Mouse (Mus musculus) midbrain, embryonic 13.5 days (tissue): ENCODE results near the gene Scn4a. TPM values are rescaled to one million over a fixed set of nuclear protein-coding genes. Genes with fewer than 3 reads are reported as not detected.
A peak's percentile ranks its signal among the peaks of the same experiment; 100 is the strongest.

Experiments
- ATAC-seq: fragments of 200-750 bp; cut with Nextera tagmentation; 2 replicates; pipeline ENCODE4 v1.8.0; 2017; ENCODE audit warnings: mild to moderate bottlenecking, moderate TSS enrichment, moderate library complexity
- H3K27ac ChIP-seq: fragments of 300-500 bp; sonication (generic); 2 replicates; pipeline ENCODE4 v1.5.1; 2015; ENCODE audit warnings: inconsistent platforms, mild to moderate bottlenecking, moderate library complexity
- H3K27me3 ChIP-seq: fragments of 300-500 bp; sonication (generic); 2 replicates; pipeline ENCODE4 v1.6.1; 2015; ENCODE audit warnings: mild to moderate bottlenecking, inconsistent platforms
- H3K36me3 ChIP-seq: fragments of 300-500 bp; sonication (generic); 2 replicates; pipeline ENCODE4 v1.6.1; 2015; ENCODE audit warnings: mild to moderate bottlenecking, inconsistent platforms
- H3K4me1 ChIP-seq: fragments of 300-500 bp; sonication (generic); replicated peaks from 2 replicates; pipeline ENCODE4 v1.6.1; 2015; ENCODE audit warnings: inconsistent platforms
- H3K4me2 ChIP-seq: fragments of 300-500 bp; sonication (generic); replicated peaks from 2 replicates; pipeline ENCODE4 v1.6.1; 2015; ENCODE audit warnings: moderate library complexity, mild to moderate bottlenecking, inconsistent platforms
- H3K4me3 ChIP-seq: fragments of 300-500 bp; sonication (generic); replicated peaks from 2 replicates; pipeline ENCODE4 v1.5.1; 2015; ENCODE audit warnings: mild to moderate bottlenecking, inconsistent platforms
- H3K9ac ChIP-seq: fragments of 300-500 bp; sonication (generic); replicated peaks from 2 replicates; pipeline ENCODE4 v1.6.1; 2015; ENCODE audit warnings: mild to moderate bottlenecking, inconsistent platforms
- H3K9me3 ChIP-seq: fragments of 300-500 bp; sonication (generic); 2 replicates; pipeline ENCODE4 v1.6.1; 2016; ENCODE audit warnings: mild to moderate bottlenecking, inconsistent platforms
- WGBS: fragments of 180-500 bp; shearing (Covaris S2); methylation state at CpG from one replicate; pipeline ENCODE4 v1.1.7; 2015; 5-methylcytosine and 5-hydroxymethylcytosine counted together
- polyA plus RNA-seq: library from polyadenylated mRNA; unstranded; fragments of >200 nt; fragmentation: Nextera tagmentation; extraction: Ambion mirVana; gene quantifications from 2 replicates; pipeline ENCODE4 v1.2.1, GENCODE M21; 2015

The Scn4a gene
- polyA plus RNA-seq, 1 experiment from 2014 or later: 0.05 TPM

- ATAC-seq: no peak
- Histone ChIP-seq H3K9me3 (no peaks in the 10 kb centered on the region), H3K4me1 (no peaks in the 10 kb centered on the region), H3K36me3 (no peaks in the 10 kb centered on the region), H3K27ac (no peak overlapping the region), H3K27me3 (0 out of 2 replicates have a peak, but pooled peaks cover 7% of the 10 kb centered on the region), H3K4me2 (no peak overlapping the region), H3K9ac (no peak overlapping the region), H3K4me3 (no peak overlapping the region)
- WGBS: 87% methylated on average over 6 of the region's 6 CpGs
These were observed 70.6 kb downstream of the Scn4a start for GRCm38 (mm10) chr11:106282452-106282851.

GRCm38 (mm10) chr11:106276454-106276853 is 76.6 kb downstream of the Scn4a start, which contains the start of gene Tcam1:
Gene Tcam1 (plus strand): TSS chr11:106276672.
- H3K9me3 ChIP-seq: no peaks in the 10 kb centered on the region
- WGBS: 9% methylated on average over 25 of the region's 25 CpGs
- H3K27ac ChIP-seq: no peak within 1 kb of the TSS
- peak; percentile 57 for ATAC-seq
- no peak within 1 kb of the TSS for H3K9ac ChIP-seq
- H3K4me2 ChIP-seq: peak within 1 kb of the TSS; percentile 45
- 0 out of 2 replicates have a peak, but pooled peaks cover 8% of the 10 kb centered on the region for H3K27me3 ChIP-seq
- peaks cover 20% of the 10 kb centered on the region for H3K4me1 ChIP-seq
- H3K4me3 ChIP-seq: 0 out of 2 replicates have a peak within 1 kb of the TSS, but pooled peaks have one; percentile 12
- H3K36me3 ChIP-seq: no peaks in the 10 kb centered on the region

DNA sequence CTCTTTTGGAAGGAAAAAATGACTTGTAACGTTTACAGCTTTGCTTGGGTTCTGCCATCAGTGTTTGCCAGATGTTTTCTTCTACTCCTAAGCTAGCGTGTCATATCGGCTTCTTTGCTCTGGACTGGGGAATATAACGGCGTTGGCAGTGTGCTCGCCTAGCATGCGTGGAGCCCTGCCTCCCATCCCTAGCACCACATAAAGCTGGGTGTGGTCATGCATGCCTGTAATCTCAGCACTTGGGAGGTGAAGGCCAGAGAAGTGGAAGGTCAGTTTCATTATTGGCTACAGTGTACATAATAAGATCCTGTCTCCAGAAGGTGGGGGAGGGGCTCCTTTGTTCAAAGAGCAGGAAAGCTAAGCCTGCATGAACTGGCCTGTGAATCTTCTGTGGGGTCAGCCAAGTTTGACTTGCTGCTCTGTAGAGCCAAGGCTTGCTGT is 78.1 kb downstream of the Scn4a start:
- no peaks in the 10 kb centered on the region for H3K9me3 ChIP-seq
- H3K4me3 ChIP-seq: no peak overlapping the region
- WGBS: 86% methylated on average over 7 of the region's 7 CpGs
- peaks cover 32% of the 10 kb centered on the region for H3K4me1 ChIP-seq
- H3K27ac ChIP-seq: no peak overlapping the region
- no peaks in the 10 kb centered on the region for H3K36me3 ChIP-seq
- H3K9ac ChIP-seq: no peak overlapping the region
- 0 out of 2 replicates have a peak, but pooled peaks cover 8% of the 10 kb centered on the region for H3K27me3 ChIP-seq
- no peak for ATAC-seq
- H3K4me2 ChIP-seq: no peak overlapping the region

DNA sequence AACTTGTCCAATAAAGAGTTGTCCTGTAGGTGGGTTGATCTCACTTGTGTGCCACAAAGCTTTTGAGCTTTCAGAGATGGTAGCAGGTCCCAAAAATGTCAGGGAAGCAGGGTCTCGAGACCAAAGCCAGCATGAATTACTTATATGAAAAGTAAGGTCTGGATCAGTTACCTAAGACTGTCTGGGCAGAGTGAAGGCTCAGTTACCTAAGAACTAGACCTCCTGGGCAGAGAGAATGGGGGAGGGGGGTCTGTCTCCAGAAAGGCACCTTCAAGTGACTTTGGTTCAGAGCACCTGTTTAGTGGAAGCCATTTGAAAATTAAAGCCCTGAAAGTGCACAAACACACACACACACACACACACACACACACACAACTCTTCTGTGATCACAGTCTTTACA is 78.7 kb downstream of the Scn4a start:
- H3K27ac ChIP-seq: no peak overlapping the region
- no peak overlapping the region for H3K9ac ChIP-seq
- H3K4me3 ChIP-seq: no peak overlapping the region
- H3K27me3 ChIP-seq: 0 out of 2 replicates have a peak, but pooled peaks cover 8% of the 10 kb centered on the region
- no peaks in the 10 kb centered on the region for H3K9me3 ChIP-seq
- ATAC-seq: no peak
- H3K4me1 ChIP-seq: peaks cover 34% of the 10 kb centered on the region
- 84% methylated on average over 1 of the region's 1 CpGs for WGBS
- no peak overlapping the region for H3K4me2 ChIP-seq
- H3K36me3 ChIP-seq: no peaks in the 10 kb centered on the region

GRCm38 (mm10) chr11:106273811-106274210 is 79.3 kb downstream of the Scn4a start:
- Histone ChIP-seq H3K9me3 (no peaks in the 10 kb centered on the region), H3K9ac (no peak overlapping the region), H3K36me3 (no peaks in the 10 kb centered on the region), H3K27ac (0 out of 2 replicates have a peak overlapping the region, but pooled peaks have one; percentile 89), H3K4me1 (peaks cover 40% of the 10 kb centered on the region), H3K4me3 (no peak overlapping the region), H3K4me2 (peak overlapping the region; percentile 89), H3K27me3 (0 out of 2 replicates have a peak, but pooled peaks cover 8% of the 10 kb centered on the region)
- WGBS: 96% methylated on average over 6 of the region's 6 CpGs
- no peak for ATAC-seq

DNA sequence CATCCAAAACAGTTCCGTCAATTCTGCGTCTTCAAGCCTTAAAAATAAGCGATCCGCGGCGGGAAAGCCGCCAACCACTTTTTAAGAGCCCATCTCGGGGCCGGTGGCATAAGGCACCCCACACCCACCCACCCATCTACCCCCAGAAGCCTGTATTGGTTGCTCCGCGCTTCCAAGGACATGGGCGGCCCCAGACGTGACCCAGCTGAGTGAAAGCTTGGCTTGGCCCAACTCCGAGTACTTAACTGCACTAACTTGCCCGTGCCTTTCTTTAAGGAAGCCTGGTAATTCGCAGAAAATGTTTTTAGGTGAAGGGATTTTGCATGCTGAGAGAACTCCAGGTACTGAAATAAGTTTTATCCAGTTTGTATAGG is 79.8 kb downstream of the Scn4a start:
- H3K4me2 ChIP-seq: peak overlapping the region; percentile 89
- peak overlapping the region; percentile 89 for H3K27ac ChIP-seq
- peak overlapping the region; percentile 97 for H3K4me3 ChIP-seq
- WGBS: 20% methylated on average over 16 of the region's 16 CpGs
- 0 out of 2 replicates have a peak, but pooled peaks cover 8% of the 10 kb centered on the region for H3K27me3 ChIP-seq
- peak overlapping the region; percentile 49; the same call in 1 of the 2 replicates for H3K9ac ChIP-seq
- ATAC-seq: peak; percentile 32
- peaks cover 45% of the 10 kb centered on the region for H3K4me1 ChIP-seq
- H3K9me3 ChIP-seq: no peaks in the 10 kb centered on the region
- H3K36me3 ChIP-seq: no peaks in the 10 kb centered on the region

- 0 out of 2 replicates have a peak, but pooled peaks cover 4% of the 10 kb centered on the region for H3K27me3 ChIP-seq
- H3K27ac ChIP-seq: peak within 1 kb of the TSS; percentile 89
- H3K9me3 ChIP-seq: no peaks in the 10 kb centered on the region
- no peaks in the 10 kb centered on the region for H3K36me3 ChIP-seq
- under 1% methylated on average over 72 of the region's 72 CpGs for WGBS
- peak within 1 kb of the TSS; percentile 96 for H3K9ac ChIP-seq
- peak within 1 kb of the TSS; percentile 89 for H3K4me2 ChIP-seq
- H3K4me3 ChIP-seq: peak within 1 kb of the TSS; percentile 97
- H3K4me1 ChIP-seq: peaks cover 50% of the 10 kb centered on the region
- peak; percentile 93 for ATAC-seq
These were observed 80.3 kb downstream of the Scn4a start, which contains the start of gene Smarcd2 for GRCm38 (mm10) chr11:106272644-106273310. Gene Smarcd2 (minus strand): TSS chr11:106272972.

GRCm38 (mm10) chr11:106271794-106272643 is 81.1 kb downstream of the Scn4a start:
- H3K27ac ChIP-seq: peak overlapping the region; percentile 89
- 2% methylated on average over 41 of the region's 41 CpGs for WGBS
- peak overlapping the region; percentile 96 for H3K9ac ChIP-seq
- H3K9me3 ChIP-seq: no peaks in the 10 kb centered on the region
- peak overlapping the region; percentile 97 for H3K4me3 ChIP-seq
- H3K36me3 ChIP-seq: peaks cover 4% of the 10 kb centered on the region
- H3K4me1 ChIP-seq: peaks cover 56% of the 10 kb centered on the region
- H3K27me3 ChIP-seq: no peaks in the 10 kb centered on the region
- peak overlapping the region; percentile 89 for H3K4me2 ChIP-seq
- peak; percentile 31 for ATAC-seq

DNA sequence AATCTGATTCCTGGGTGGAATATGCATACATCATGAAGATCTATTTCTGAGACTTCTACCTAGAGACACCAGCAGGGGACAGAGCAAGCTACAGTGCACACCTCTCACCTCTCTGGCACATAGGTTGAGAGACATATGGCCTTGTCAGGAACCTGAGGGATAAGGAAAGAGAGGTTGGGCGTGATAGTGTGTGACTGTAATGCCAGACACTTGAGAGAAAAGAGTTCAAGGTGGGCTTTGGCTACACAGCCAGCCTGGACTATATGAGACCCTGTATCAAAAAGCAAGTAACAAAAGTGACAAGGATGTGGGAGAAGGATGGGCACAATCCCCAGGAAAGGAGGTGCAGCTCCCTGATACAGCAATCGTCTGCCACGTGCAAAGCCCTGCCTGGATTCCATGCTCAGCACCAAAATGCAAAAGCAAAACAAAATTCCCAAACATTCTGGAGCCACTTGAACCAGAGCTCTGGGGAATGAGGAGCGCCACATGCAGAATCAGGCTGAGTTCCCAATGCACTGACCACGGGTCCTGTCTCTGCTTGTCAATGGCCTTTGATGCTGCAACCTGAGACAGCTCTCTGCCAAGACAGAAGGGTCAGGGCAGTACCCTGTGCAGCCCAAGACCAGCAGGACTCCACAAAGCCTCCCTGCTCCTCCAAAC is 81.8 kb downstream of the Scn4a start:
- no peak for ATAC-seq
- Histone ChIP-seq H3K36me3 (peaks cover 12% of the 10 kb centered on the region), H3K27ac (0 out of 2 replicates have a peak overlapping the region, but pooled peaks have one; percentile 32), H3K9ac (peak overlapping the region; percentile 96), H3K4me1 (peaks cover 56% of the 10 kb centered on the region), H3K4me3 (peak overlapping the region; percentile 97), H3K27me3 (no peaks in the 10 kb centered on the region), H3K9me3 (no peaks in the 10 kb centered on the region), H3K4me2 (peak overlapping the region; percentile 89)
- 55% methylated on average over 5 of the region's 5 CpGs for WGBS

DNA sequence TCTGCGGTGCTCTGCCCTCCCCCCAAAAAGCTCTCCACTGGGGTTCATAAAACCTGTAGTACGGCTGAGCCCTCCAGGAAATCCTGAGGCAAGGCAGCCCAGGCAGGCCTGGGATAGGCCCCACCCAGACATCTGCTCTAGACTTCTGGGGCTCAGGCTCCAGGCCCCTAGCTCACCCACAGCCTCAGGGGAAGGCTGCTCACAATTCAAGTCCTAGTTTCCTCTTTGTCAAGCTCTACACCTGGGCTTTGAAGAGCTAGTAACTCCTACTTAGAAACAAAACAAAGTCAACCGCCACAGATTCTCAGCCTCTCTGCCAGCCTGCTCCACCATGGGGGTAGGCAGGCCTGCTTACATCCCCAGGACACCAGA is 84.0 kb downstream of the Scn4a start:
- peak overlapping the region; percentile 19; the same call in 1 of the 2 replicates for H3K4me2 ChIP-seq
- H3K36me3 ChIP-seq: peaks cover 34% of the 10 kb centered on the region
- peak overlapping the region; percentile 75 for H3K27ac ChIP-seq
- ATAC-seq: no peak
- no peaks in the 10 kb centered on the region for H3K9me3 ChIP-seq
- no peaks in the 10 kb centered on the region for H3K27me3 ChIP-seq
- H3K9ac ChIP-seq: peak overlapping the region; percentile 51
- H3K4me1 ChIP-seq: peaks cover 49% of the 10 kb centered on the region
- 53% methylated on average over 3 of the region's 3 CpGs for WGBS
- no peak overlapping the region for H3K4me3 ChIP-seq
